Mouse (Mus musculus): ENCODE data around the gene Elovl6. TPM values are rescaled to one million over a fixed set of nuclear protein-coding genes. Genes with fewer than 3 reads are reported as not detected.
A peak's percentile ranks its signal among the peaks of the same experiment; 100 is the strongest.

Elovl6 gene
- polyA plus RNA-seq, 1 experiment = 27.1 TPM

GRCm38 (mm10) chr3:129622705-129623104 is 90.5 kb downstream of the Elovl6 start:
- Histone ChIP-seq H3K4me3 (ENCODE audit: insufficient read depth, low read length) (no peak overlapping the region), H3K4me1 (ENCODE audit: control insufficient read depth, insufficient read depth, low read length) (no peaks in the 10 kb centered on the region), H3K27ac (ENCODE audit: insufficient read depth, low read length) (no peak overlapping the region)
- no peak for TF ChIP-seq POLR2A (IDR thresholded peaks at IDR 0.05; ENCODE audit: extremely low read depth, insufficient read depth, low read length)

DNA sequence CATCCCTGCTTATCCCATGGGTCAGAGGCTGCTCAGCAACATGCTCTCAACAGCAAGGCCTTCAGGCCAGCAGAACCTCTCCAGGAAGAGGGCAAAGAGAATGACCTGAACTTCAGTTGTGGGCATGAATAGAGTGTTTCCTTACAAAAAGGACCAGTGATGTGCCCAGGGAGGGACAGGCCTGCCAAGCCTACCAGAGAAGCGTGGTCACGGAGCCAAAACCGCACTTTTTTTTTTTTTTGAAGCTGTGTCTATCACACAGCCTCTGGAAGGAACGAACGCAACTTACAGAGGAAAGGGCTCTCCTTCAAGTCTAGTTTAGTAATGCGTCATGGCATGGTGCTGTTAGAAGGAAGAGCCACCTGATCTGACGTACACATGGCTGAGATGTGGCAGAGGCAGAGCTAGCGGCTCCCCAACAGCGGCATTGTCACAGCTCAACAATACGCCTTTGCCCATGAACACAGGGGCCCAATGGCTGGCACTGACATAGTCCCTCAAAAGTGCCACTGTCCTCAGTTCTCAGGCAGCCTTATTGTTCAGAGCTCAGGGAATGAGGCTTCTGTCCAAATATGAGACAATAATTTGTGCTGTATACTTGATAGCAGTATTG is 92.1 kb downstream of the Elovl6 start:
- Histone ChIP-seq H3K4me3 (ENCODE audit: insufficient read depth, low read length) (no peak overlapping the region), H3K4me1 (ENCODE audit: control insufficient read depth, insufficient read depth, low read length) (no peaks in the 10 kb centered on the region), H3K27ac (ENCODE audit: insufficient read depth, low read length) (peak overlapping the region; percentile 19; the same call in 1 of the 2 replicates)
- TF ChIP-seq CTCF (IDR thresholded peaks at IDR 0.05; ENCODE audit: extremely low read depth, insufficient read depth, low read length) = no peak
- no peak for TF ChIP-seq POLR2A (IDR thresholded peaks at IDR 0.05; ENCODE audit: extremely low read depth, insufficient read depth, low read length)

DNA sequence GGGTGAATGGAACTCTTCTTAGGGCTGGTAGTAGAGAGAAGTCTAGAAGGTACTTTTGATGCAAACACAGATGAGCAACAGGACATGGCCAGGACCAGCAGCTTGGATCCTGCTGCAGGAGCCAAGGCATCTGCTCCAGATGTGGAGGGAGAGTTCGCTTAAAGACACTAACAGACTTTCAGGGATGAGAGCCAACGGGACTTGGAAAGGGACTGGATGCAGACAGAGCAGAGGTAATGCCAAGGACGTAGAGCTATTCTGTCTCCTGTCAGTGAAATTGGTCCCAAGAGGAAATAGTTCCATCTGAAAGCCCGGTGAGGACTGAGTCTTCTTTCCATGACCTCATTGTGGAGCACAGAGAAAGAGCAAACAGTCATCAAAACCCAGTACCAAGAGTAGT is 95.1 kb downstream of the Elovl6 start:
- Histone ChIP-seq H3K4me1 (ENCODE audit: control insufficient read depth, insufficient read depth, low read length) (no peaks in the 10 kb centered on the region), H3K27ac (ENCODE audit: insufficient read depth, low read length) (no peak overlapping the region), H3K4me3 (ENCODE audit: insufficient read depth, low read length) (no peak overlapping the region)
- no peak for TF ChIP-seq CTCF (IDR thresholded peaks at IDR 0.05; ENCODE audit: extremely low read depth, insufficient read depth, low read length)
- no peak for TF ChIP-seq POLR2A (IDR thresholded peaks at IDR 0.05; ENCODE audit: extremely low read depth, insufficient read depth, low read length)

GRCm38 (mm10) chr3:129631018-129631417 is 98.9 kb downstream of the Elovl6 start:
- TF ChIP-seq POLR2A (IDR thresholded peaks at IDR 0.05; ENCODE audit: extremely low read depth, insufficient read depth, low read length) (no peak), CTCF (IDR thresholded peaks at IDR 0.05; ENCODE audit: extremely low read depth, insufficient read depth, low read length) (no peak)
- H3K4me3 ChIP-seq (ENCODE audit: insufficient read depth, low read length) = no peak overlapping the region
- no peak overlapping the region for H3K27ac ChIP-seq (ENCODE audit: insufficient read depth, low read length)
- no peaks in the 10 kb centered on the region for H3K4me1 ChIP-seq (ENCODE audit: control insufficient read depth, insufficient read depth, low read length)

- no peak overlapping the region for H3K4me3 ChIP-seq (ENCODE audit: insufficient read depth, low read length)
- H3K4me1 ChIP-seq (ENCODE audit: control insufficient read depth, insufficient read depth, low read length) = no peaks in the 10 kb centered on the region
- TF ChIP-seq CTCF (IDR thresholded peaks at IDR 0.05; ENCODE audit: extremely low read depth, insufficient read depth, low read length) (no peak), POLR2A (IDR thresholded peaks at IDR 0.05; ENCODE audit: extremely low read depth, insufficient read depth, low read length) (no peak)
- no peak overlapping the region for H3K27ac ChIP-seq (ENCODE audit: insufficient read depth, low read length)
These were observed 99.7 kb downstream of the Elovl6 start for GRCm38 (mm10) chr3:129631857-129632256.

DNA sequence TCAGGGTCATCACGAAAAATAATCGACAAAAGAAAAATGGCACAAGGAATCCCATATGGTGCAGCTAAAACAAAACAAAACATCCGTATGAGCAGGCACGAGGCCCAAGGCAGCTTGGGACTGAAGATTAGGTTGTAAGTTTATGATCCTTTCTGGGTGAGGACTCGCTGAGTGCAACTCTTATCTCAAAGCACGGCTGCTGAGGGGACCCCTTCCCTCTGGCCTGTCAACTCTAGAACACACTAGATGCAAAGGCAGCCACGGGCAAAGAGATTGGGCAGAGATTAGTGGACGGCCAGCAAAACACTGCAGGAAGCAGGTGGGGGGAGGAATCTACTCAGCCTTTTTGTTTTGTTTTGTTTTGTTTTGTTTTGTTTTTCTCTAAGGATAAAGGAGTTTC is 101.4 kb downstream of the Elovl6 start:
- Histone ChIP-seq H3K27ac (ENCODE audit: insufficient read depth, low read length) (no peak overlapping the region), H3K4me1 (ENCODE audit: control insufficient read depth, insufficient read depth, low read length) (no peaks in the 10 kb centered on the region), H3K4me3 (ENCODE audit: insufficient read depth, low read length) (no peak overlapping the region)
- no peak for TF ChIP-seq CTCF (IDR thresholded peaks at IDR 0.05; ENCODE audit: extremely low read depth, insufficient read depth, low read length)
- no peak for TF ChIP-seq POLR2A (IDR thresholded peaks at IDR 0.05; ENCODE audit: extremely low read depth, insufficient read depth, low read length)

- TF ChIP-seq CTCF (IDR thresholded peaks at IDR 0.05; ENCODE audit: extremely low read depth, insufficient read depth, low read length) (peak; percentile 48; the same call in 1 of the 2 replicates), POLR2A (IDR thresholded peaks at IDR 0.05; ENCODE audit: extremely low read depth, insufficient read depth, low read length) (no peak)
- Histone ChIP-seq H3K4me1 (ENCODE audit: control insufficient read depth, insufficient read depth, low read length) (no peaks in the 10 kb centered on the region), H3K4me3 (ENCODE audit: insufficient read depth, low read length) (no peak overlapping the region), H3K27ac (ENCODE audit: insufficient read depth, low read length) (no peak overlapping the region)
These were observed 102.2 kb downstream of the Elovl6 start for GRCm38 (mm10) chr3:129634260-129634901.

GRCm38 (mm10) chr3:129637446-129637845 is 105.3 kb downstream of the Elovl6 start:
- TF ChIP-seq POLR2A (IDR thresholded peaks at IDR 0.05; ENCODE audit: extremely low read depth, insufficient read depth, low read length) = no peak
- TF ChIP-seq CTCF (IDR thresholded peaks at IDR 0.05; ENCODE audit: extremely low read depth, insufficient read depth, low read length) = no peak
- no peak overlapping the region for H3K4me3 ChIP-seq (ENCODE audit: insufficient read depth, low read length)
- H3K4me1 ChIP-seq (ENCODE audit: control insufficient read depth, insufficient read depth, low read length) = peaks cover 15% of the 10 kb centered on the region
- no peak overlapping the region for H3K27ac ChIP-seq (ENCODE audit: insufficient read depth, low read length)

DNA sequence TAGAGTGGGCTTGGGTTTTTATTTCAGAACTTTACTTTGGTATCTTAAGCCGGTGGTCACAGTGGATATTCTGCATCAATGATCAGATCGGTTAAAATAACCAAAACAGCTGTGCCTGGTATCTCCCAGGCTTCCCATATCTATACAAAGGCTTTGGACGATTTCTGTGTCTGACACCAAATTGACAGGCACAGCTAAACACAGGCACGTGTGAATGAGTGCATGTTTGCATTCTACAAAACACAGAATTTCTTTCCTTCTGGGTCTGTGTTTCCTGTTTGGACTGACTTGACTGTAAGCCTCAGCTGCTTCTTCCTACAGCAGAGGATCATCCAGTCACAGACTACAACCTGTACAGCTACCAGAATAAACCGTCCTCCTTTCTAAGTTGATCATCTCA is 107.5 kb downstream of the Elovl6 start:
- no peak overlapping the region for H3K4me3 ChIP-seq (ENCODE audit: insufficient read depth, low read length)
- peak overlapping the region; percentile 57; the same call in 1 of the 2 replicates for H3K27ac ChIP-seq (ENCODE audit: insufficient read depth, low read length)
- peaks cover 16% of the 10 kb centered on the region for H3K4me1 ChIP-seq (ENCODE audit: control insufficient read depth, insufficient read depth, low read length)
- no peak for TF ChIP-seq CTCF (IDR thresholded peaks at IDR 0.05; ENCODE audit: extremely low read depth, insufficient read depth, low read length)
- no peak for TF ChIP-seq POLR2A (IDR thresholded peaks at IDR 0.05; ENCODE audit: extremely low read depth, insufficient read depth, low read length)

All from cortical plate, adult 2 months (tissue).